Mouse (Mus musculus) thymus, postnatal 10 days (tissue): ENCODE results near the gene Vpreb2.
"Not testable (repeated sequence)": the region's sequence is repeated elsewhere in the genome, so short reads cannot be mapped to it uniquely, and the experiment has no call there.

ENCODE experiments used
- DNase-seq, 2 experiments: peaks; one replicate each; pipeline ENCODE4 v3.0.0; 2021; ENCODE audit warnings: low spot score in 2 of 2

Vpreb2 gene

GRCm38 (mm10) chr16:17987703-17988102 is 7.5 kb downstream of the Vpreb2 start:
- DNase-seq = no peak

- DNase-seq = not testable (repeated sequence)
Measured at GRCm38 (mm10) chr16:17992321-17992720, 12.1 kb downstream of the Vpreb2 start.

- DNase-seq = no peak
Measured at GRCm38 (mm10) chr16:17999668-18000067, 19.4 kb downstream of the Vpreb2 start.

- peak in 1 of 2 experiments; percentile 4 for DNase-seq
Measured at GRCm38 (mm10) chr16:18004589-18004988, 24.4 kb downstream of the Vpreb2 start.

GRCm38 (mm10) chr16:18007083-18007482 is 26.9 kb downstream of the Vpreb2 start:
- no peak for DNase-seq

DNA sequence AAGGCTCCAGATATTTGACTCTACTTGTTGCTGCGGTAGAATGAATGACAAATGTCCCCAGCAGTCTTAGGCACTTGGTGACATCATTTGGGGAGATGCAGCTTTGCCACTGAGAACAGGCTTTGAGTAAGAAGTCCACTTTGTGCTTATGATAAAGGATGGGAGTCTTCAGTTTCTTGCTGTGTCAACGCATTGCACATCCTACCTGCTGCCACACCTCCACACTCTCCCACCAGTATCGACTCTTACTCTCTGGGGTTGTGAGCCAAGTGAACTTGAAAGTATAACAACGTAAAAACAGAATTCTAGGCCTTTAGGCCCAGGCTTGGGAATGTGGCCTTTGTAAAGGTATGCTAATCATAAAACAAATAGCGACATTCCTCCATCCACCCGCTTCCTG is 30.9 kb downstream of the Vpreb2 start:
- DNase-seq = no peak

DNA sequence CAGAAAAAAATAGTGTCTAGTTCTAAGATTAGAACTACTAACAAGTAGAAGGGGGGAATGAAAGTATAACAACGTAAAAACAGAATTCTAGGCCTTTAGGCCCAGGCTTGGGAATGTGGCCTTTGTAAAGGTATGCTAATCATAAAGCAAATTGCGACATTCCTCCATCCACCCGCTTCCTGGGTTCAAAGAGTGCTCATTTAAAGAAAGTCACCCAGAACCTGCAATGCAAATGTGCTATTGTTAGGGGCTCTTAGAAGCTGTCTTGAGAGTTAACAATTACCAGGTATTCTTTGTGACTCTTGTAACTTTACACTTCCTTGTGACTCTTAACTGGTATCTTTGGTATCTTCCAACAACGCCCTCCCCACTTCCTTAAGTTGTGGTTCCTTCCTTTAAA is 36.3 kb downstream of the Vpreb2 start:
- not testable (repeated sequence) for DNase-seq

DNA sequence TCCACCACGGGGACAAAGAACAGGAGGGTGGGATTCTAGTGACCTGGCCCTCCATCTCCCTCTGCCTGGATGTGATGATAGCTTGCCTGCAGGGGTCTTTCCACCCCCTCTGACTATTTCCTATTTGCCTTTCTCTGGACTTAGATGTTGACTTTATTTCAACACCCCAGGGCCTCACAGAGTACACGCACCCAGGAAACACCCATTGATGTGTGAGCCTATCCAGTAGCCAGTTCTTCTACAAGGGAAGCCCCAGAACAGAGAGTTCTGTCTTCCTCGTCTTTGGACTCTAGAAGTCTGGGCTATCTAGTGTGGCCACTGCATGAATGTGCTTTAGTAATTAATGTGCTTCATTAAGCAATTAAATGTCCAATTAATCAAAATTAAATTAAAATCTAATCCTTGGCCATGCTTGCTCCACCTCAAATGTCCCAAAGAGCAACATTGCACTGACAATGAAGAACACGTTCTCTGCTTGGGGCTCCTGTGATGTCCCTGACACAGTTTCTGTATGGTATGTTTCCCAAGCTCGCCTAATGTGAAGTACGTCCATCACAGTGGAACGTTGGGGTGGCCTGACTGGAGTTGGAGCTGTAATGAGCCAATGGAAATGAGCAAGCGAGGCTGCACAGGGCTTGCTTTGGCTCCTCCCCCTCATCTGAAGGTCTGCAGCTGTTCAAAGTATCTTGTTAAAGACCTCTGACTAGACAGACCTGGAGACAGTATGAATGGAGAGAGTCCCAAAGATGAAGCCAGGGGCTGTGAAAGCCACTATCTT is 42.7 kb downstream of the Vpreb2 start:
- DNase-seq = no peak

DNA sequence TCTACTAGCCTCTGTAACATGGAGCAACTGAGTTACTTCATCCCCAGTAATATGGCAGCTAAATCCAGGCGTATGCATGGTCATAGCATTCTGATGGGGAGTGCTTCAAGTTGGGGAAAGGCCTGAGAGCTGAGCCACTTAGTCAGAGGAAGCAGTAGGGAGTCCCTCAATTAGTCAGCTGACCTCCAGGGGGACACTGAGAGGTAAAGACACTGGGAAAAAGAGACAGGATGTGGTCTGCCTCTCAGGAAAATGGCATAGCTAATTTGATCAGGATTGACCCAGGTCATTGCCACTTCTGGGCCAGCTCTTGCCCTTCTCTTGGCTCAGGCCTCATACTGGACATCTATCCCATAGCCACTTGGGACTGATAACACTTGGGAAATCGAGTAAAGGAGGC is 47.1 kb downstream of the Vpreb2 start:
- DNase-seq = no peak
